Mouse (Mus musculus) embryonic fibroblast, embryonic 13.5 days (primary cell): ENCODE results near the gene Morc3. TPM values are rescaled to one million over a fixed set of nuclear protein-coding genes. Genes with fewer than 3 reads are reported as not detected.

Source experiments
- H3K27ac ChIP-seq: 2 replicates; pipeline ENCODE4 v1.5.1; 2012; ENCODE audit warnings: low read length, control low read depth, inconsistent platforms; ENCODE audit not compliant: insufficient read depth
- H3K4me1 ChIP-seq: 2 replicates; pipeline ENCODE4 v1.6.1; 2011; ENCODE audit warnings: low read length; ENCODE audit not compliant: control insufficient read depth, insufficient read depth
- H3K4me3 ChIP-seq: 2 replicates; pipeline ENCODE4 v1.5.1; 2011; ENCODE audit warnings: mild to moderate bottlenecking, control low read depth, low read length; ENCODE audit not compliant: insufficient read depth
- CTCF ChIP-seq: IDR thresholded peaks from 2 replicates; pipeline ENCODE4 v1.5.1; 2011; ENCODE audit warnings: mild to moderate bottlenecking, control low read depth, low read length, moderate library complexity, borderline replicate concordance; ENCODE audit not compliant: insufficient read depth
- POLR2A ChIP-seq: IDR thresholded peaks from 2 replicates; pipeline ENCODE4 v1.6.1; 2011; ENCODE audit warnings: low read depth, mild to moderate bottlenecking, control low read depth, low read length, moderate library complexity
- polyA plus RNA-seq: library from polyadenylated mRNA; stranded (reverse); fragments of >200 nt; gene quantifications from 2 replicates; pipeline ENCODE4 v1.2.4, GENCODE M21; 2011; ENCODE audit warnings: low read depth; ENCODE audit not compliant: missing spikeins, insufficient read length

Gene Morc3
- polyA plus RNA-seq, 1 experiment: 41.2 TPM

- TF ChIP-seq CTCF: no peak
- TF ChIP-seq POLR2A: no peak
- Histone ChIP-seq H3K4me1 (no peaks in the 10 kb centered on the region), H3K27ac (no peak overlapping the region; the same call in 1 of the 2 replicates), H3K4me3 (no peak overlapping the region)
Measured at GRCm38 (mm10) chr16:93797021-93797840, 34.7 kb upstream of the Morc3 start.

- no peak overlapping the region for H3K4me3 ChIP-seq
- H3K4me1 ChIP-seq: no peaks in the 10 kb centered on the region
- H3K27ac ChIP-seq: no peak overlapping the region
- TF ChIP-seq CTCF: no peak
- no peak for TF ChIP-seq POLR2A
Measured at GRCm38 (mm10) chr16:93797841-93798492, 34.0 kb upstream of the Morc3 start.

DNA sequence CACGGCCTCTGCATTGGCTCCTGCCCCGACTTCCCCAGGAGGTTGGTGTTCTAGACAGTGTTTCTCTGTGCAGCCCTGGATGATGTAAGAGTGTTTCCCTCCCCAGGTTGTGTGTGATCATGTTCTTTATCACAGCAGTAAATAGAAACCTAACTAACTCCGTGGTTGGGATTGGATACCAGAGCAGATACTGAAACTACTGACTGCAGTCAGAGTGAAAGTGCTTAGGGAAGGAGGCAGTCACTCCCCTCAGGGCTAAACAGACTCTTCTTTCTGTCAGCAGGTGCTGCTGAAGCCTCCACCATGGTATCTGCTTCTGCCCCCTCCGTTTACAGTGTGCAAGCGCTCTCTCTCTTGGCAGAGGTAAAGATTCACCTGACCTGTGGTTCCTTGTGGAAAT lies 33.3 kb upstream of the Morc3 start:
- H3K4me1 ChIP-seq: no peaks in the 10 kb centered on the region
- TF ChIP-seq POLR2A: no peak
- no peak overlapping the region for H3K27ac ChIP-seq
- no peak overlapping the region for H3K4me3 ChIP-seq

DNA sequence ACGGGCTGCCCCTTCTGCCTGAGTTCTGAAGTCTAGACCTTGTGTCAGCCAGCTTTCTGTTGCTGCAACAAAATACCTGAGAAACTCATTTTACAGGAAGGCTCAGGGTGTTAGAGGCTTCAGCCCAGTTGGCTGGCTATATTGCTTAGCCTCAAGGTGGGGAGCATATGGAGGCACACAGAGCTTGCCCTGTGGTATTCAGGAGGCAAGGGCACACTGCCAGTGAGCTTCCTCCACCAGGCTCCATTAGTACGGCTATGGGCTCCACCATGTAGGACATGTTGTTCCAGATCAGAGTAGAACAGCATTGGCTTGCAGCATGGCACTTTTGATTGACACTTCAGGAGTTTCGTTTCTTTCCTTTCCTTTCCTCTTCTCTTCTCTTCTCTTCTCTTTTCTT lies 32.9 kb upstream of the Morc3 start:
- H3K4me3 ChIP-seq: no peak overlapping the region
- TF ChIP-seq CTCF (no peak), POLR2A (no peak)
- H3K27ac ChIP-seq: no peak overlapping the region
- H3K4me1 ChIP-seq: no peaks in the 10 kb centered on the region

DNA sequence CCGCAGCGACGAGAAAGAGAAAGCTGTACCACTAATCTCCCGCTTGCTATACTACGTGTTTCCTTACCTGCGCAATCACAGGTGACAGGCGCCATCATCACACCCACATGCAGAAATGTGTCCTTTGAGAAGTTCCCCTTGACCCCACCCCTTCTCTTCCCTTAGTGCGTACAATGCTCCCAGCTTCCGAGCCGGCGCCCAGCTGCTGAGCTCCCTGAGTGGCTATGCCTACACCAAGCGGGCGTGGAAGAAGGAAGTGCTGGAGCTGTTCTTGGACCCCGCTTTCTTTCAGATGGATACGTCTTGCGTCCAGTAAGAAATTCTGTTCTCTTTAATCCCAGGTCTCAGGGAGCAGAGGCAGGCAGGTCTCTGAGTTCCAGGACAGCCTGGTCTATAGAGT lies 32.0 kb upstream of the Morc3 start:
- no peak for TF ChIP-seq POLR2A
- no peak for TF ChIP-seq CTCF
- Histone ChIP-seq H3K27ac (no peak overlapping the region), H3K4me3 (no peak overlapping the region), H3K4me1 (no peaks in the 10 kb centered on the region)

- H3K4me1 ChIP-seq: peaks cover 8% of the 10 kb centered on the region
- H3K27ac ChIP-seq: no peak overlapping the region
- TF ChIP-seq POLR2A (no peak), CTCF (no peak)
- H3K4me3 ChIP-seq: no peak overlapping the region
Measured at GRCm38 (mm10) chr16:93807167-93807566, 24.8 kb upstream of the Morc3 start.

DNA sequence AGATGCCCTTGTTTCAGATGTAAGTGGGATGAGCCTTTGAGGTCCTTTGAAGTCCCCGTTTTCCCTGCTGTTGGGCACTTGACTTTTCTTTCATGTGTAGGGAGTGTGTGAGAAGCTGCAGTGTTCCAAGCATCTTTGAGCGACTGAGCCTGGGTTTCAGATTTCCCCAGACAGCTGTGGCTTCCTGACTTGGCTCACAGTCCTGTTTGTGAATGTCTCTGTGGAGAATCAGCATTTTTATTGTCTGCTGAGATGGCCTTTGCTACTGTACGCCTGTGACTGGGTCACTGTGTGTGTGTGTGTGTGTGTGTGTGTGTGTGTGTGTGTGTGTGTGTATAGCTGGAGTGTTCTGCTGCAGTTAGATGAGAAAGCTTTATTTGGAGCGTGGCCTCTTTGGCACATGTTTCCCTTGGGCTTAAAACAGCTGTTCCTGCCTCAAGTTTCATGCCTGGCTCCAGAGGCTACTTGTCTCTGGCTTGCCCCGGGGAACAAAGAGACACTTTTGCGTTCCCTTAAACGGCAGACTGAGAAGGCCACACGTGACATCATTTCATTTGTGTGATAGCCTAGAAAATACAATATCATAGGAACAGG lies 23.9 kb upstream of the Morc3 start:
- TF ChIP-seq CTCF (no peak), POLR2A (0 out of 2 replicates have a peak, but pooled peaks have one; percentile 19)
- Histone ChIP-seq H3K4me3 (no peak overlapping the region), H3K4me1 (peaks cover 8% of the 10 kb centered on the region), H3K27ac (peak overlapping the region; percentile 82)

DNA sequence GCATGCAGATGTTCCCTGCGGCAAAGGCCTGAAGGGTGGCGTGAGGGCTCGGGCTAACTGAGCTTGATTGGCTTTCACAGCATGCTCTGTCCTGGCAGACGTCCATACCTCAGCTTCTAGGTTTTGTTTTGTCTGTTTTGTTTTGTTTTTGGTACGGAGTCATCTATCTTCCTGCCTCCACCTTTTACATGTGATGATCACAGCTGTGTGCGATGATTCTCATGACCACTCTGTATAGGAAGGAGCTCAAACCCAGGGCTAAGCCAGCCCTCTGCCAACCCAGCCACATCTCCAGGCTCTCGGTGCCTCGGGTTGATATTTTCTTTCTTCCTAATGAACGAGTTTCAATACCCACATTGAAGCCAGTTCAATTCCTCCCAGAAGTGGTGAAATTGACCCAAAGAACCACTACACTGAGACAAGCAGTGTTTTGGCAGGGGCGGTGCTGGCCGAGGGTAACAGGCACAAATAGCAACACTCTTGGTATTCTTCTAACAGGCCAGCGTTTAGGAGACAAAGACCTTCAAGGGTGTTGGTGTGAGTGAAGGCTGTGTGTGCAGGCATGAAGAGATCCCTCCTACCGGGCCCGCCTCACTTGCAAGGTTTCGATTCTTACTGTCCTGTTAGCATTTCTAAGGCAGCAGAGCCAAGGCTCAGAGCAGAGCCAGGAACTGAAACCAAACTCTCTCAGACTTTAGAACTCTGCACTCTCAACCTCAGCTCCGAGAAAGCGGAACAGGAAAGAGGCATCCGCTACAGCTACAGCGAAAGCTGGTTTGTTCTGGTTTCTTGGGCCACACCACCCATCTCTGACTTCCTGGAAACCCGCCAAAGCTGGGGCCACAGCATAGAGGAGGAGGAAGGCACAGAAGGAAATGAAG lies 15.8 kb upstream of the Morc3 start:
- Histone ChIP-seq H3K4me3 (no peak overlapping the region), H3K4me1 (no peaks in the 10 kb centered on the region), H3K27ac (no peak overlapping the region)
- TF ChIP-seq CTCF (no peak), POLR2A (no peak)

GRCm38 (mm10) chr16:93816861-93817260 lies 15.1 kb upstream of the Morc3 start:
- Histone ChIP-seq H3K27ac (no peak overlapping the region), H3K4me1 (no peaks in the 10 kb centered on the region), H3K4me3 (no peak overlapping the region)
- TF ChIP-seq POLR2A (no peak), CTCF (no peak)
